Comparison of ENCODE assay signal across 18 mouse cellular contexts in genomic region chr14:32506329-32506728, GRCm38 (mm10). TPM values are rescaled to one million over a fixed set of nuclear protein-coding genes. Genes with fewer than 3 reads are reported as not detected.
"Had no signal": no experiment of that assay in that cellular context is flagged by ENCODE, and none has a peak within 500 bp of the region (broad histone marks: within the 10 kb centered on the region; RNA-seq: fewer than 3 reads in every experiment).

No protein-coding gene starts in this region.

- DNase-seq: lung, adult 2 months; lung, postnatal 10 days; lung, postnatal 4 days; midbrain, embryonic 14.5 days; right cerebral cortex, postnatal 14 days; thymus, adult 2 months; thymus, postnatal 25 days; thymus, postnatal 4 days had no signal

- H3K4me1 ChIP-seq: midbrain, embryonic 10.5 days; midbrain, embryonic 12.5 days; neural tube, embryonic 12.5 days; stomach, embryonic 15.5 days had no signal

- H3K4me3 ChIP-seq: lung, embryonic 15.5 days; midbrain, embryonic 10.5 days; midbrain, embryonic 12.5 days; neural tube, embryonic 12.5 days; stomach, embryonic 15.5 days had no signal

- H3K27ac ChIP-seq: lung, embryonic 15.5 days; midbrain, embryonic 10.5 days; midbrain, embryonic 12.5 days; neural tube, embryonic 12.5 days; stomach, embryonic 15.5 days; stomach, postnatal 0 days had no signal

RNA-seq across cellular contexts. Expression of gene Chat, which starts 40.5 kb away (rescaled TPM):
- total RNA-seq: megakaryocyte, adult 5-6 weeks; megakaryocyte-erythroid progenitor cell, adult 5-6 weeks; neutrophil, adult 5-6 weeks had no signal
- polyA plus RNA-seq: lung, adult 2 months; spleen, adult 2 months had no signal

RNA-seq across cellular contexts. Expression of gene Slc18a3, which starts 41.7 kb away (rescaled TPM):
- total RNA-seq: megakaryocyte, adult 5-6 weeks; megakaryocyte-erythroid progenitor cell, adult 5-6 weeks; neutrophil, adult 5-6 weeks had no signal
- polyA plus RNA-seq: spleen, adult 2 months had no signal
